Comparison of ENCODE assay signal across 21 mouse cellular contexts in genomic region chr9:97486826-97487225, GRCm38 (mm10).
"Had no signal": no experiment of that assay in that cellular context is flagged by ENCODE, and none has a peak within 500 bp of the region (broad histone marks: within the 10 kb centered on the region; RNA-seq: fewer than 3 reads in every experiment).

No protein-coding gene starts in this region.

- H3K9ac ChIP-seq: kidney, embryonic 15.5 days; limb, embryonic 12.5 days; limb, embryonic 15.5 days; liver, embryonic 14.5 days; liver, postnatal 0 days; lung, embryonic 14.5 days; midbrain, embryonic 12.5 days; midbrain, embryonic 15.5 days; neural tube, embryonic 12.5 days; neural tube, embryonic 15.5 days had no signal

- H3K27me3 ChIP-seq: kidney, embryonic 15.5 days; limb, embryonic 12.5 days; limb, embryonic 15.5 days; midbrain, embryonic 12.5 days; midbrain, embryonic 15.5 days; neural tube, embryonic 12.5 days; neural tube, embryonic 15.5 days had no signal

- ATAC-seq: liver, postnatal 0 days; lung, postnatal 0 days; midbrain, embryonic 15.5 days had no signal

- H3K27ac ChIP-seq: kidney, embryonic 15.5 days; limb, embryonic 12.5 days; limb, embryonic 15.5 days; liver, embryonic 14.5 days; macrophage; midbrain, embryonic 12.5 days; midbrain, embryonic 15.5 days; neural tube, embryonic 12.5 days; neural tube, embryonic 15.5 days; stomach, postnatal 0 days had no signal

- H3K9me3 ChIP-seq: kidney, embryonic 15.5 days; limb, embryonic 12.5 days; limb, embryonic 15.5 days; midbrain, embryonic 12.5 days; midbrain, embryonic 15.5 days; neural tube, embryonic 12.5 days; neural tube, embryonic 15.5 days had no signal

- H3K4me1 ChIP-seq: kidney, embryonic 15.5 days; limb, embryonic 12.5 days; midbrain, embryonic 12.5 days; midbrain, embryonic 15.5 days; neural tube, embryonic 12.5 days had no signal

- H3K4me3 ChIP-seq: kidney, embryonic 15.5 days; limb, embryonic 12.5 days; limb, embryonic 15.5 days; midbrain, embryonic 12.5 days; midbrain, embryonic 15.5 days; neural tube, embryonic 12.5 days; neural tube, embryonic 15.5 days had no signal

- H3K4me2 ChIP-seq: kidney, embryonic 15.5 days; limb, embryonic 12.5 days; limb, embryonic 15.5 days; liver, embryonic 11.5 days; lung, embryonic 14.5 days; midbrain, embryonic 12.5 days; midbrain, embryonic 15.5 days; neural tube, embryonic 12.5 days; neural tube, embryonic 15.5 days had no signal

- H3K36me3 ChIP-seq: kidney, embryonic 15.5 days; limb, embryonic 12.5 days; limb, embryonic 15.5 days; midbrain, embryonic 12.5 days; midbrain, embryonic 15.5 days; neural tube, embryonic 12.5 days; neural tube, embryonic 15.5 days had no signal

- DNase-seq: left cerebral cortex, postnatal 4 days; liver, postnatal 0 days; lung, embryonic 14.5 days; right cerebral cortex, adult 18-20 months; right cerebral cortex, postnatal 14 days; right cerebral cortex, postnatal 4 days; thymus, adult 2 months; thymus, postnatal 14 days; thymus, postnatal 4 days had no signal
